Mouse (Mus musculus): ENCODE results near the gene Cdipt. TPM values are rescaled to one million over a fixed set of nuclear protein-coding genes. Genes with fewer than 3 reads are reported as not detected.

Gene Cdipt
- total and polyA plus RNA-seq, 3 experiments, result 98.4 to 151 TPM; not detected in 1

DNA sequence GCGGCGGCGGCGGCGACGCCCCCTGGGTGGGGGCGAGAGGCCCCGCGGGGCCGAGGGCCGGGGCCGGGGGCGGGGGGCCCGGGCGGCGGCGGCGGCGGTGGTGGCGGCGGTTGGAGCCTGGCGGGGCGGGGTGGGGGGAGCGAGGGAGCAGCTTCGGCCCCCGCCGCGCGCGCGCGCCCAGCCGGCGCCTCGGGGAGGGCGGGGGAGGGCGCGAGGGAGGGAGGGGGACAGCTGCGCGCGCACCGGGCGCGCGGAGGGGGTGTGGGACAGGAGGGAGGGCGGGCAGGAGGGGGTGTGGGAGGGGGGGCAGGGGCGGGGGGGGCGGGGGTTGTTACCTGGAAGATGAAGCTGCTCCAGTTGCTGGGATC lies 50.9 kb downstream of the Cdipt start:
- Histone ChIP-seq H3K4me3 (ENCODE audit: control insufficient read depth in 1 of 2, insufficient read depth in 1 of 2, low read depth in 2 of 2, low read length in 2 of 2) (no peak overlapping the region; a peak in 1 of 4 replicates), H3K27me3 (ENCODE audit: control insufficient read depth in 1 of 2, insufficient read depth in 2 of 2, low read length in 2 of 2) (no peaks in the 10 kb centered on the region), H3K9me3 (replicated peaks; ENCODE audit: insufficient read depth, low read length) (no peaks in the 10 kb centered on the region), H3K4me1 (ENCODE audit: control insufficient read depth in 1 of 2, insufficient read depth in 2 of 2, low read length in 2 of 2) (peaks cover 26 to 47% of the 10 kb centered on the region in 2 experiments), H3K36me3 (ENCODE audit: control insufficient read depth in 1 of 2, insufficient read depth in 2 of 2, low read length in 2 of 2) (peaks cover 17 to 50% of the 10 kb centered on the region in 2 experiments), H3K79me2 (ENCODE audit: control insufficient read depth, insufficient read depth, low read length, poor library complexity) (peaks cover 41% of the 10 kb centered on the region), H3K9ac (ENCODE audit: control insufficient read depth, low read depth, low read length, poor library complexity, severe bottlenecking) (peak overlapping the region; percentile 97), H3K27ac (ENCODE audit: control insufficient read depth, low read depth, low read length) (peak overlapping the region; percentile 93)
- TF ChIP-seq MYC (IDR thresholded peaks at IDR 0.05; ENCODE audit: low read depth, low read length) (no peak), ELF1 (IDR thresholded peaks at IDR 0.05; ENCODE audit: low read depth, low read length) (no peak), GABPA (IDR thresholded peaks at IDR 0.05; ENCODE audit: low read depth, low read length) (no peak), SIN3A (IDR thresholded peaks at IDR 0.05; ENCODE audit: low read length) (peak; percentile 20; the same call in 1 of the 2 replicates), USF1 (IDR thresholded peaks at IDR 0.05; ENCODE audit: low read depth, low read length) (no peak)
- DNase-seq (ENCODE audit: low read depth, low spot score), result no peak

DNA sequence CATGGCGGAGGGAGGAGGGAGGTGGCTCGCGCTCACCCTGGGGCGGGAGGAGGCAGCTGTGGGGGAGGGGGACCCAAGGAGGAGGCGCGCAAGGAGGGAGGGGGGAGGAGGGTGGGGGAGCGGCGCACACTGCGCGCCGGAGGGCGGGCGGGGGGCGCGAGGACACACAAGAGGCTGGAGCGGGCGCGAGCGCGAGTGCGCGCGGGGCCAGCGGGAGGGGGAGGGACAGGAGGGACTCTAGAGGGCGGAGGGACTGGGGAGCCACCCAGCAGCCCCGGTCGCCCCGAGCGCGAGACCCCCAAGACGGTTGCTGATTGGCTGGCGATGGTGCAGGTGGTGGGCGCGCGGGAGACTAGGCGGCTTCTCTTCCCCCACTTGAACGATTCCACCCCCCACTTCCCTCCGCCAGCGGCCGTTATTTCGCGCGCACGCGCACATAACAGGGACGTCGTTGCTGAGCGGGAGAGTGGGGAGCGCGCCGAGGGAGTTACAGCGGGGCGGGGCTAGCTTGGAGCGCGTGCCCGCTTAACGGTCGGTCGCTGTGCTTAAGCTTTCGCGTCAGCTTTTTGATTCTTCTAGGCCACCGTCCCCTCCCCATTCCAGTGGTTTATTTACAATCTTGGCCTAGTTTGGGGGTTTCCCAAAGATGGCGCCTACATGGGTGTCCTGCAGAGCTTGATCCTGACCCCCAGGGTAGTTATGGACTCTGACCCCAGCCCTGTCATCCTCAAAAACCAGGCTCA lies 51.4 kb downstream of the Cdipt start, which contains the start of gene Maz:
TSS of gene Maz (minus strand) at position 54 of the 743 bp plus-strand sequence.
- Histone ChIP-seq H3K4me1 (ENCODE audit: control insufficient read depth in 1 of 2, insufficient read depth in 2 of 2, low read length in 2 of 2) (peaks cover 28 to 49% of the 10 kb centered on the region in 2 experiments), H3K36me3 (ENCODE audit: control insufficient read depth in 1 of 2, insufficient read depth in 2 of 2, low read length in 2 of 2) (peaks cover 20 to 53% of the 10 kb centered on the region in 2 experiments), H3K9me3 (replicated peaks; ENCODE audit: insufficient read depth, low read length) (no peaks in the 10 kb centered on the region), H3K27me3 (ENCODE audit: control insufficient read depth in 1 of 2, insufficient read depth in 2 of 2, low read length in 2 of 2) (no peaks in the 10 kb centered on the region), H3K79me2 (ENCODE audit: control insufficient read depth, insufficient read depth, low read length, poor library complexity) (peaks cover 39% of the 10 kb centered on the region), H3K4me3 (ENCODE audit: control insufficient read depth in 1 of 2, insufficient read depth in 1 of 2, low read depth in 2 of 2, low read length in 2 of 2) (peak within 1 kb of the TSS; percentile 59 to 86), H3K27ac (ENCODE audit: control insufficient read depth, low read depth, low read length) (peak within 1 kb of the TSS; percentile 98), H3K9ac (ENCODE audit: control insufficient read depth, low read depth, low read length, poor library complexity, severe bottlenecking) (peak within 1 kb of the TSS; percentile 97)
- peak; percentile 100 for DNase-seq (ENCODE audit: low read depth, low spot score)
- TF ChIP-seq RCOR1 (IDR thresholded peaks at IDR 0.05; ENCODE audit: low read depth, low read length) (no peak), MAX (IDR thresholded peaks at IDR 0.05; ENCODE audit: low read length) (peak; percentile 73; the same call in 1 of the 2 replicates), USF1 (IDR thresholded peaks at IDR 0.05; ENCODE audit: low read depth, low read length) (peak; percentile 69), MYC (IDR thresholded peaks at IDR 0.05; ENCODE audit: low read depth, low read length) (no peak), CHD2 (IDR thresholded peaks at IDR 0.05; ENCODE audit: low read length) (peak; percentile 62), GATA1 (IDR thresholded peaks at IDR 0.05; ENCODE audit: low read depth, low read length) (no peak), ETS1 (IDR thresholded peaks at IDR 0.05; ENCODE audit: low read depth, low read length) (peak; percentile 79), POLR2A (IDR thresholded peaks at IDR 0.05; ENCODE audit: control insufficient read depth in 1 of 2, insufficient read depth in 1 of 2, low read depth in 1 of 2, low read length in 2 of 2, poor library complexity in 1 of 2) (peak; percentile 24 to 71; a peak in 2 of 4 replicates), MAZ (IDR thresholded peaks at IDR 0.05; ENCODE audit: low read depth, low read length) (peak; percentile 100), POLR2AphosphoS2 (IDR thresholded peaks at IDR 0.05; ENCODE audit: low read length) (peak; percentile 99), EP300 (IDR thresholded peaks at IDR 0.05; ENCODE audit: low read depth in 1 of 2, low read length in 2 of 2) (peak in 1 of 2 experiments; percentile 91; a peak in 2 of 4 replicates), MAFK (IDR thresholded peaks at IDR 0.05; ENCODE audit: borderline replicate concordance, low read depth, low read length) (no peak), CHD1 (IDR thresholded peaks at IDR 0.05; ENCODE audit: low read depth, low read length) (no peak), E2F4 (IDR thresholded peaks at IDR 0.05; ENCODE audit: borderline replicate concordance, low read depth, low read length) (peak; percentile 93; the same call in 1 of the 2 replicates), ZMIZ1 (IDR thresholded peaks at IDR 0.05; ENCODE audit: low read depth, low read length) (peak; percentile 84), MYB (IDR thresholded peaks at IDR 0.05; ENCODE audit: low read depth, low read length) (peak; percentile 98), USF2 (IDR thresholded peaks at IDR 0.05; ENCODE audit: borderline replicate concordance in 1 of 2, insufficient read depth in 1 of 2, low read depth in 1 of 2, low read length in 2 of 2) (no peak), ZKSCAN1 (IDR thresholded peaks at IDR 0.05; ENCODE audit: low read depth, low read length) (no peak), RAD21 (IDR thresholded peaks at IDR 0.05; ENCODE audit: low read depth, low read length) (no peak), KAT2A (conservative IDR thresholded peaks at IDR 0.05; ENCODE audit: low read depth, low read length) (no peak; the same call in 1 of the 2 replicates), CTCF (IDR thresholded peaks at IDR 0.05 in 2 of 3, conservative IDR thresholded peaks at IDR 0.05 in 1 of 3; ENCODE audit: control insufficient read depth in 1 of 3, insufficient read depth in 1 of 3, low read depth in 2 of 3, low read length in 3 of 3, poor library complexity in 1 of 3, severe bottlenecking in 1 of 3) (0 out of 6 replicates have a peak, but pooled peaks of 1 of the 3 experiments have one; percentile 2), NRF1 (IDR thresholded peaks at IDR 0.05; ENCODE audit: insufficient read depth, low read depth, low read length, poor library complexity, severe bottlenecking) (peak; percentile 79), GABPA (IDR thresholded peaks at IDR 0.05; ENCODE audit: low read depth, low read length) (no peak), BHLHE40 (IDR thresholded peaks at IDR 0.05; ENCODE audit: borderline replicate concordance, low read depth, low read length) (peak; percentile 15; the same call in 1 of the 2 replicates), MXI1 (IDR thresholded peaks at IDR 0.05; ENCODE audit: low read depth, low read length) (no peak; the same call in 1 of the 2 replicates), JUND (IDR thresholded peaks at IDR 0.05; ENCODE audit: low read depth, low read length) (no peak), UBTF (IDR thresholded peaks at IDR 0.05; ENCODE audit: borderline replicate concordance, insufficient read depth, low read depth, low read length) (no peak)
